Mouse (Mus musculus) cerebellum, adult 18-20 months (tissue): ENCODE results near the gene Fgfr2.
A peak's percentile ranks its signal among the peaks of the same experiment; 100 is the strongest.

Source experiments
- DNase-seq, 2 experiments: peaks; one replicate each; pipeline ENCODE4 v3.0.0; 2021

Fgfr2 gene

DNA sequence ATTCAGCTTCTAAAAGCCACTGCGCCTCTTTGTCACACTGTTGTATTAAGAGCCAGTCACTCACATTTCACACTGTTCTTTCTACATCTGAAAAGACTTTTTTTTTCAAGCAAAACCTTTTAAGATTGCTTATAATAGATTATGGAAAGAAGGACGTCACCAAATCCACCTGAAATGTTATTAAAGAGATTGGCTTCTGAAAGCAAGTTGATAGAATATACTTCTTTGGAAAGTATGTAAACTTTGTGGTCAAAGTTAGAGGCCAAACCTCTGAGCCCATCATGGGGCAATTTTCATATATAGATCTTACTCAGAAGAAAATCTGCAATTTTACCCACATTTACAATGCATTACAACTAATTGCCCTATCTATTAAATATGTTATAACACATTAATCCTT is 306.6 kb downstream of the Fgfr2 start:
- DNase-seq = no peak

GRCm38 (mm10) chr7:132815081-132815480 is 308.1 kb downstream of the Fgfr2 start:
- DNase-seq = no peak

DNA sequence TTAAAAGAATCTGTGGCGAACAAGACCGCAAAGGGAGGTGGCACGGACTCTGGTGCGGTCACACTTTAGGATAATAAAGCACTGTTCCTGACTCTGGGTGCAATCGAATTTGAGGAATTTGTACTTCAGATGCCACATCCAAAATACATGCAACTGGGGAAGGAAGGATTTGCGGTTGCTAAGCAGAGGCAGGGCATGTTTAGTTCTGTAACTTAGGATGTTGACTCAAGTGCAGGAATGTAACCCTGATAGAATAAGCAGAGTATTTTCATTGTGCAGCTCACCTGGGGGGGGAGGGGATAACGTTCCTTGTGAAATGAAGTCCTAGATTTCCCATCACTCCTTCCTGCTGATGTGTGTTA is 309.1 kb downstream of the Fgfr2 start:
- no peak for DNase-seq

DNA sequence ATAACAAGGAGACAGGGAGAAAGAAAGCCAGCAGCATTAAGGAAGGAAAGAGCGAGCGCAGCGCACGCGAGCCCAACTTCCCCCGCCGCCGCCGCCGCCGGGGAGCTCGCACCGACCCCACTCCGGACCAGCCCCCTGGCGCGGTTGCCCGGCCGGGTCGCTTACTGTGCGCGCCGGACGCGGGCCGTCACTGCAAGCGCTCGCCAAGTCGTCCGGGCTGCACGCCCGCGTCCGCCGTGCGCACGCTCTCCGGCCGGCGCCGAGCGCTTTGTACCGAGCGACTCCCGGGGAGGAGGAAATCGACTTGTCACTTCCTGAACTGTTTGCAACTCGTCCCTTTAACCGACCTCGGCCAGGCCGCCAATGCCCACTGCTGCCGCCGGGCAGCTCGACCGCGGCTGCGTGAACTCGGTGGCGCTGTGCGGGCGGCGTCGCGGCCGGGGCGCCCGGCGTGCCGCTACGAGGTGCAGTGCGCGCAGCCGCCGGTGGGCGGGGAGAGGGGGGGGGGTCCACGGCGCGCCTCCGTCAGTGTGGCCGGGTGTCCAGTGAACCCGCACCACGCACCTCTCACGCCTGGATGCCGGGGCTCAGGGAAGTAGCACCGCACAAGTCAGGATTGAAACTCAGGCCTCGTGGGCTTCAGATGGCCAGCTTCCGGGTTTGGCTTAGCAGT is 309.6 kb downstream of the Fgfr2 start, which contains the start of gene Fam53b:
Fam53b (minus strand) TSS at position 471 of the 673 bp plus-strand sequence.
- peak; percentile 81 to 89 for DNase-seq

GRCm38 (mm10) chr7:132812619-132813415 is 310.3 kb downstream of the Fgfr2 start:
- peak; percentile 58 to 73 for DNase-seq

DNA sequence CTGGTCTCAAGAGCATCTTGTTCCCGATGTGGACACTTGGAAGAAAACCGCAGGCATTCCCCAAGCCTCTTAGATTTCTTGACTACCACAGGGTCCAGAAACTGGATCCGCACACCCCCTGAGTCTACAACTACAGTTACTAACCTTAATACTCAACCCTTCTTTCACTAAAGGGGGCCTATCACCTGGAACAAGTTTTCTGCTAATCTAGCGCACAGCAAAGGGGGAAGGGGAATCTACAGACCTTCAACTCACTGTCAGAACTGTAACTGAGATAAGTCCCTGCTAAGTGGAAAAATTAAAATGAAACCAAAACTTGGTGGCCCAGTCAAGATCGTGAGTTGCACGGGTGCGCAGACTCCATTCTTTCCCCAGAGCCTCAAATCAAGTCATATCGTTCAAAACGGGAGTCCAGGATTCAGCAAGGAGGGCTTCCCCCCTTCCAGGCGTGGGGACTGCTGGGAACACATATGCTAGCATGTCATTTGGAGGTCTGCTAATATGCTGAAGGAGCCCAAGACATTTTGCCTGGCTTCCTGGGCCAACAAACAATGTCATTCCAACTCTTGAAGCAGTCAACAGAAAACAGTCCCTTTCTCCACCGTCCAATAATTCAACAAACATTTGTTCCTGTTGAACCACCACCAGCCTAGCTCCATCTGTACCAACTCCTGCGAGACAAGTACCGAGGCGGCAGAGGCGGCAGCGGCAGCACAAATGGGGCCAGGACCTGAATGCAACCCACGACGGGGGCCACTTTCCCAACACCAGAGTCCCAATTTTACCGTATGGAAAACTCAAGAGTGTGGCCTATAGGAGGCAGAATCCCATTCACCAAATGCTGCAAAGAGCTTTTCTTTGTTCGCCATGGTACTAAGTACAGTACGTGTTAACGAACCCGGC is 311.2 kb downstream of the Fgfr2 start:
- DNase-seq = peak in 1 of 2 experiments; percentile 72

GRCm38 (mm10) chr7:132810879-132811278 is 312.3 kb downstream of the Fgfr2 start:
- DNase-seq = peak; percentile 95 to 96

GRCm38 (mm10) chr7:132810368-132810767 is 312.8 kb downstream of the Fgfr2 start:
- peak; percentile 61 to 62 for DNase-seq

DNA sequence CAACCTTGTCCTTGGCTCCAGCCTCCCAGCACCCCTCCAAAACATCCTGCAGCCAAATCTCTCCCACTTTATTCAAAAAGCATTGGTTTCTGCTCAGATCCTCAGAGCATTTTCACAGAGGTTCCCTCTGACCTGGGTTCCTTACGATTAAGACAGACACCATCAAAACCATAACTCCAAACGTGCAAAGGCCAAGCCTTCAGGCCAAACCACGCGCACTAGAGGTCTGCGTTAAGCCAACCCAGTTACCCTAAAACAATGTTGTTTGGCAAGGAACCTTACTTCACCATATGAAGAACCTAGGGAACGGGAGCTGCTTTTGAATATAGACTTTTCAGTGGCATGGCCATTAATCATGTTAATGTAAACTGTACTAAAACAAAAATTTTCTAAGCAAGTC is 313.4 kb downstream of the Fgfr2 start:
- DNase-seq = peak in 1 of 2 experiments; percentile 34

- peak; percentile 63 to 64 for DNase-seq
Measured at GRCm38 (mm10) chr7:132808841-132809682, 314.1 kb downstream of the Fgfr2 start.

GRCm38 (mm10) chr7:132808051-132808796 is 314.9 kb downstream of the Fgfr2 start:
- peak in 1 of 2 experiments; percentile 60 for DNase-seq

DNA sequence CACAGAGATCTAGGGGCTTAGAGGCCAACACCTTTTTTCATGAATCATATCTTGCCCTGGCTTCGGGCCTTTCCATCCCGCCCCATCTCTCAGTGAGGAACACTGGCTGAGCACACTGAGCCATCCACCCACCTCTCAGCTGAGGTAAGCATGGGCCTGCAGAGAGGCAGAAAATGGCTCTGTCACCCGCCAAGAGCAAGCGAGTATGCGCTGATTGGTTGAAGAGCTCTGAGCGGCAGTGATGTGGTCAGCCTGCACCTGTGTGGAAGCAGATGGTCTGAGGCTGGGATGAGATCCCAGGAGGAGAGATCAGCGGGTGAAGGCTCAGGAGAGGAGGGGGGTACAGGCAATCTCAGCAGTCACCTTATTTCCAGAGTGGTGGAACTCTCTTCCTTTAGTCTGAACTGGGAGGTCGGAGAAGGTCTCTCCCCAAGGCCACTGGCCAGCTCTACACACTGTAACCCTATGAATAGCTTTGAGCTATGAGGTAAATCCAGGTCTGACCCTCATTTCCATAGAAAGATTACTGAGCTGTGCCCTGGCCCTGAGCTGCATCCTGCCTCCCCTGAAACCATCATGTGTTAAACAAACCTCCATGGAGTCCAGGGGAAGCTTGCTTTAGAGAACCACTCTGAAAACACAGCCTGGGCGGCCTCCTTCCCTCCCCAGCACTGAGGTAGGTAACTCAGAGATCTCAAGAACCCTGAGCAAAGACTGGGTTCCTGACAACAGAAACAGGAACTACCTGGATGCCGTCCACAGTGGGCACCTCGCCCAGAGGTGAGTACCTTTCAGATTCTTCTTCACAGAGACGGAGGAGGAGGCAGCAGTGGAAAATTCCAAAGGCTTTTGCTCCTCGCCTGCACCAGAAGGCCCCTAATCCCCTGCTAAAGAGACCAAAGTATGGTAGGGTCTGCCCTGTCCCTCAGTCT is 316.0 kb downstream of the Fgfr2 start:
- peak; percentile 93 to 95 for DNase-seq

DNA sequence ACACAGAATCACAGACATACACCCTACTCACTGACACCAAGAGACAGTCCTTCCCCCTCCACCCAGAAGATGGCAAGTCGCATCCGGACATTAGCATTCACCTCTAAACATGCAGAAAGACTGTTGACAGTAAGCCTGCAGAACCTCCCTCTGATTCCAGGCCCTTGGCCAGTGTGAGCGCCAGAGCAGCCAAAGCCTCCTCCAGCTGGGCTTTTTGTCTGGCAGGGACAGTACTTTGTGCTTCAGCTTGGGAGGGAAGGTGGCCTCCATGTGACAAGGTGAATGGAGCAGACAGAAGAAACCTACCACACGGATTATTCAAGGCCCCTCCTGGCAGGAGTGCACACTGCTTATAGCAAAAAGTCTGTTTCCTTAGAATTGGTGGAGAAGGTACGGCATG is 316.9 kb downstream of the Fgfr2 start:
- peak; percentile 72 to 83 for DNase-seq

GRCm38 (mm10) chr7:132804951-132805350 is 318.2 kb downstream of the Fgfr2 start:
- peak in 1 of 2 experiments; percentile 40 for DNase-seq

GRCm38 (mm10) chr7:132804461-132804860 is 318.7 kb downstream of the Fgfr2 start:
- DNase-seq = peak in 1 of 2 experiments; percentile 56

GRCm38 (mm10) chr7:132803962-132804361 is 319.2 kb downstream of the Fgfr2 start:
- peak in 1 of 2 experiments; percentile 21 for DNase-seq

- peak in 1 of 2 experiments; percentile 29 for DNase-seq
Measured at GRCm38 (mm10) chr7:132803336-132803735, 319.8 kb downstream of the Fgfr2 start.

DNA sequence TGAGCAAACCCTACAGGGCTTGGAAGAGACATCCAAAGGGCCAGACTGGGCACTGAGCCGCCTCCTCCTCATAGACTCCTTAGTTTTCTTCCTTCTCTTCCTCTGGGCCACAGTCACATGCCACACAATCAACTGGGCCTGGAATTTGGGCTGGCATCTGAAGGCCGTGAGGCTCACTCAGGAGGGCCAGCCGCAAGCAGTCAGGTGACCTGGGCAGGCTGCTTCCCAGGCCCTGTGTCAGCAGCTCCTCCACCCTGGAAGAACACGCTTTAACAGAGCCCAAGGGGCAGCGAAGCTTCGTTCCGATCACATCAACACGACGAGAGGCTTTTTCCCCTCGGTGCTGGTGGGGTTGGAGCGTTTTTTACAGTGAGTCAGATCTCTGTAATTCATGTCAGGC is 320.5 kb downstream of the Fgfr2 start:
- DNase-seq = peak in 1 of 2 experiments; percentile 44

GRCm38 (mm10) chr7:132802066-132802465 is 321.1 kb downstream of the Fgfr2 start:
- no peak for DNase-seq

DNA sequence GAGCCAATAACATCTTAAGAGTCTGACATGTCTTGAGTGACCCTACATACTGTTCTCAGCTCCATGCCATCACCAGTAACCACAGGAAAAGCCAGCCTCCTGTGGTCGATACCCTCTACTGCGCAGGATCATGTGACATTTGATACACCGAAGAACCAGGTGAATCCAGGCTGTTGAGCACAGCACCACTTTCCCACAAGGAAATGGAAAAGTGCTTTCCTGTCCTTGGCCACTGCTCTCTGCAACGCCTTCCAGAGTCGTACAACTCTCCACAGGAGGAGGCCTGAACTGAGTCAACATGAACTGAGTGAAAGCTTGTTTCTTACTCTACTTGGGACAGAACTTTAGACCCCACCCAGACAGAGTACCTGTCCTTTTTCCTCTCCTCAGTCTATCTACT is 321.6 kb downstream of the Fgfr2 start:
- peak in 1 of 2 experiments; percentile 22 for DNase-seq
